Mouse (Mus musculus) telencephalon, adult 2 months (tissue): ENCODE measurements around the gene Zfyve9.
A peak's percentile ranks its signal among the peaks of the same experiment; 100 is the strongest.

Source experiments
- DNase-seq: peaks from one replicate; pipeline ENCODE4 v3.0.0-alpha.2; 2011; ENCODE audit warnings: low read depth, low spot score

Gene Zfyve9

DNA sequence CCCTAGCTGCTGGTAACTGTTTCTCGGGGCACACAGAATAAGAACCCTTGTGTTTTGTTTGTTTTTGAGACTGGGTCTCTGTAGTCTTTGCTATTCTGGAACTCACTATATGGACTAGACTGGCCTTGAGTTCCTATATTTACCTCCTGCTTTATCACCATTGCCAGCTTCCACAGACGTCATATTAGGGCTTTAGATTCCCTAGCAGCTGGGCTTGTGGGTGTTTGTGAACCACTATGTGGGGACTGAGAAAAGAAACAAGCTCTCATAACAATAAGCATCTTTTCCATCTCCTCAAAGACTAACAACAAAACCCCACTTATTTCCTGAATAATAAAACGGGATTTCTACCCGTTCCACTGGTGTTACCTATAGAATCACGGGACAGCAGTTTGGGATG, 169.7 kb downstream of the Zfyve9 start:
- DNase-seq = peak; percentile 26

DNA sequence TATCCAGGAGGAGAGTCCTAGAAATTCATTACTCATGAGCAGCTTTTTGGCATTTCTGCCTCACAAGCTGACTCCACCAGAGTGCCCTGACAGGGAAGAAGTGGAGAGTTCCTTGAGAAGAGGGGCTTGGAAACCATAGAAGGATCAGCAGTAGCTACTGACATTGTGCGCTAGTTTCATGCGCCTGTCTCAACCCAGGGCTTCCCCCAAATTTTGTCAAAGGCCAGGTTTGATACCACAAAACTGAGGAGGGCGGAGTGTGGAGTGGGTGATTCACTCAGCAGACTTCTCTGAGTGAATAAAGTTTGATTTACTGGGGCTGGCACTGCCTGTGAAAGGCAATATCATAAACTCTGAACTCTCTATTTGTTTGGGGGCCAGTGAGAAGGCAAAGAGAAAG, 171.9 kb downstream of the Zfyve9 start:
- no peak for DNase-seq

GRCm38 (mm10) chr4:108601870-108602269, 178.7 kb downstream of the Zfyve9 start:
- no peak for DNase-seq

GRCm38 (mm10) chr4:108598306-108598705, 182.3 kb downstream of the Zfyve9 start:
- DNase-seq = no peak

DNA sequence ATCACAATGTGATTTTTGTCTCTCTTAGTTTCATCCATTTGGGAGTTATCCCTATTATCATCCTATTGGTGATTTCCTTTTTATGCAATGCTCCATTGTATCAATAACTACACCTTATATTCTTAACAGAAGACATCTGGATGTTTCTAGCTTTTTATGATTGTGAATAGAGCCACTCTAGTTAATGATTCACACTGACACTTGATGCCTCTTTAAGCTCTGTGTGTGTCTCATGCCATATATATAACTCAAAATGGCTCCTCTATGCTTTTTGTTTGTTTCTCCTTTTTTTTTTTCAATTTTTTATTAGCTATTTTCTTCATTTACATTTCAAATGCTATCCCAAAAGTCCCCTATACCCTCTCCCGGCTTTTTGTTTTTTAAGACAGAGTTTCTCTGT, 184.8 kb downstream of the Zfyve9 start:
- DNase-seq = no peak

- DNase-seq = peak; percentile 33
Measured at GRCm38 (mm10) chr4:108593376-108593775, 187.2 kb downstream of the Zfyve9 start.
